Mouse (Mus musculus): Measurements from ENCODE around the gene Kif18a.

The Kif18a gene

DNA sequence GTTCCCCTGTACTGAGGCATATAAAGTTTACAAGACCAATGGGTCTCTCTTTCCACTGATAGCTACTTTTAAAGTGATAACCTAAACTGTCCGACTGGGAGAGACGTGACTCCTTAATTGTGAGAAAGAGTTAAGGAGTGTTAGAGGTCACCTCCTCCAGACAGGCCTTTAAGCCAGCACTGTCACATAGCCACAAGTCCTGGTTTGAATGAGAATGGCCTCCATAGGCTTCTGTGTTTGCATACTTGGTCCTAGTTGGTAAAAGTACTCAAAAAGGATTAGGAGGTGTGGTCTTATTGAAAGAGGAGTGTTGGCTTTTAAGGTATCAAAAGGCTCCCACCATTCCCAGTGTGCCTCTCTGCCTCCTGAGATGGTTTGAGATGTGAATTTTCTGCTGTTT lies 94.3 kb downstream of the Kif18a start:
- no peak for DNase-seq (ENCODE audit: low spot score)

DNA sequence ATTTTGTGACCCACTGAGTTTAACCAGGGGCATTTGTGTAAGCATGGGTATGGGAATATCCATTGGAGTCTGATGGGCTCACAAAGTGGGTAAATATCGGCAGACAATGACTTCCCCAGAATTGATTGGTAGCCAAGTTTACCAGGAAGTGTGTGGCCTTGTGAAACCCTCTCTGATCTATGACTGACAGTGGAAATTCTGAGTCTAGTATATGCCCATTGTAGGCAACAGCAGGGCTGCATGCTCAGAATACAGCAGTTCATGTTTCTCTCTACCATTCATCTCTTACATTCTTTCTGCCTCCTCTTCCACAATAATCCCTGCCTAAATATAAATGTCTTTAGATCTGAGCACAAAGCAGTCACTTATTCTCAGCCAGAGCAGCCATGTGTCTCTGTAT lies 103.5 kb downstream of the Kif18a start:
- no peak for DNase-seq (ENCODE audit: low spot score)

DNA sequence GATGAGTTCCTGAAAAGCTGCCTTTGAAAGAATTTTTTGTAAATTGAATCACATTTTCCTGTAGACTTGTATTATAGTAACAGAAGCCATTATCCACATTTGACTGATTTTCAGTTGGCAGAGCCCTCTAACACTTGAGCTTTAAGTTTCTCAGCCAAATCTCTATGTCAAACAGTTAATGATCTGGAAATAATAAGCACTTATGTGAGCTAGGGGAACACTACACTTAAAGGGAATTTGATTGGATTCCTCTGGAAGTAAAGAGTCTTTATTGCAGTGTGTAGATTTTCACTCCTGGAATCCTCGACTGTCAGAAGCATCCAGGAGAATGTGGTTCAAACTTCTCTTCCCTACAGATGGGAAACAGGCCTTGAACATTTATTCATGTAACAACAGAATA lies 105.7 kb downstream of the Kif18a start:
- no peak for DNase-seq (ENCODE audit: low spot score)

DNA sequence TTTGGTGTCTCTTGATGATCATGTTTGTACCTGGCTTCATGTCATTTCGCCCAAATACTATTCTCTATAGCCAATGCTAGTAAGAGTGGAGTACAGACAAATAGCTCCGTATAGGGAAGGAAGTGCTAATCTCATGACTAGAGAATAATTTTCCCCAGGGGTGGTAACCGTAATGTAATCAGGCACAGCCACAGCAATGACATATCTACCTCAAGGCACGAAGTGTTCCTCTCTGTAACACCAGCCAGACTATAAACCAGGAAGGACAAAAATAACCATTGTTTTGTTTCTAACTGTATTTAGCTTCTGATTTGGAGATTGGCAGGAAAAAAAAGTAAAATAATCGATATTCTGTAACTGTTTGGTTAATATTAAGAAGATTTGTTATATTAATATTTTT lies 108.2 kb downstream of the Kif18a start:
- DNase-seq (ENCODE audit: low spot score), result no peak

DNA sequence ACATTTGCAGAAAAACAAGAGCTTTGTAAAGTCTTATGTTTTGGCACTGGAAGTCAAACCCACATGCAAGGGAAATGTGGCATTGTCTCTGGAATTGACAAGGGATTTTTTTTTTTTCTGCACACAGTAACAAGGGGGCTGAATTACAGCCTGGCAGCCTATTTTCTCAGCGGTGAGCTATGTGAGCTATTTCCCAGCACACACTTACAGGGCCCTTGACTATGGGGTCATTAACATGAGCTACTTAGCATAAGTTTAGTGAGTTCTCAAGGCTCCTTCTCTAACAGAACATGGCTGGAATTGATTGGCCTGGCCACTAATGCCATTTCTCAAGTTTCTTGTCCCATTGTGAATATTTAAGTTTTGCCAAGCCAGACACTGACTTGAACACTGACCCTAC lies 109.4 kb downstream of the Kif18a start:
- DNase-seq (ENCODE audit: low spot score), result no peak
